Mouse (Mus musculus): ENCODE results near the gene Washc1.
A peak's percentile ranks its signal among the peaks of the same experiment; 100 is the strongest.
"Not testable (repeated sequence)": the region's sequence is repeated elsewhere in the genome, so short reads cannot be mapped to it uniquely, and the experiment has no call there.

Gene Washc1

GRCm38 (mm10) chr17:66111402-66111959 lies at the start of gene Washc1:
Washc1 (plus strand) TSS chr17:66111545.
- DNase-seq: peak; percentile 89 to 90

- DNase-seq: no peak
Observed at GRCm38 (mm10) chr17:66065115-66065514, 46.2 kb upstream of the Washc1 start.

GRCm38 (mm10) chr17:66069036-66069435 lies 42.3 kb upstream of the Washc1 start:
- DNase-seq: not testable (repeated sequence)

DNA sequence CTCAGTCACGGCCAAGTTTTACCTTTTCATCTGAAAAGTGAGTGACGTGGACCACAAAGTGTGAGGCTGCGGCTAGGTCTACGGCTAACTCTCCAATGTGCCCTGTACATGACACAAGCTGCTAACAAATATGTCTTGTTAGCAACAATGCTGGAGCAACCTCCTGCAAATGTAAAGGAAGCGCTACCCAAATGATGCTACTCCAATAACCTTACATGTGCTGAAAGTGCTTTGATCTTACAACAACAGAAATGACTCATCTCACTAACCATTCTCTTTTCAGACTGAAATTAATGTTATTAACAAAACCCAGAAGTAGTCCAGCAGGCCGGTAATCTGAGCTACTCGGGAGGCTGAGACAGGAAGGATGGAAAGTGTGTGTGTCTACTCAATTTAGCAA lies 37.4 kb upstream of the Washc1 start:
- no peak for DNase-seq

- peak in 1 of 2 experiments; percentile 26 for DNase-seq
Observed at GRCm38 (mm10) chr17:66075827-66076173, 35.5 kb upstream of the Washc1 start.

DNA sequence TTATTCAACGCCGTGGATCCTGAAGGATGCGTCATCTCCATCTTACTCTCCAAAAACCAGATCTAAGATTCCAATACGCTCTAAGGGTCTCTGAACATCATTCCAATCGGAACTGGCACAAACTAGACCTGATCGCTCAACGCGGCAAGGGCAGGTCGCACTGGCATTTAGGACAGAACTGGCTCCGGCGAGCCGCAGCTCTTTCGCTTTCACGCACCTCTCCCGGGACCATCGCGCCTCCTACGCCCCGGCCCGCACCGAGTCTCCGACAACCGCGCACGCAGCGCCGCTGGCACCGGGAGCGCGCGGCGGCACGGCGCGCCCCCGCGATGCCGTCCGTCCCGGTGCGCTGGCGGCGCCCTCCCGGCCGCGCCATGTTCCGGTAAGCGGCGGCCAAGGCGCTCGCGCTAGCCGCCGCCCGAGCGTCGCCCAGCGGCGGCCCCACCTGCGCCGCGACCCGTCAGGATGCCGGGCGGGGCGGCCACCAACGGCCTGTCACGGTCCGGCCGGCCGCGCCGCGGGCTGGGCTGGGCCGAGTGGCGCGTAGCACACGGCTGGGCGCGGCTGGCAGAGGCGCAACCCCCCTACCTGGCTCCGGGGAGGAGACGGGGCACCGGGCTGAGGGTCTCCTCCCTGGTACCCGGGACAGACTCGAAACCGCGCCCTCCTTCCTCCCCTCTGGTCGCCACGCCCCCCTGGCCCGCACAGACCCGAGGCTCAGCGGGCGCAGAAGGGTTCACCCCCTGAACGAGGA lies 35.0 kb upstream of the Washc1 start:
- peak; percentile 56 to 62 for DNase-seq

DNA sequence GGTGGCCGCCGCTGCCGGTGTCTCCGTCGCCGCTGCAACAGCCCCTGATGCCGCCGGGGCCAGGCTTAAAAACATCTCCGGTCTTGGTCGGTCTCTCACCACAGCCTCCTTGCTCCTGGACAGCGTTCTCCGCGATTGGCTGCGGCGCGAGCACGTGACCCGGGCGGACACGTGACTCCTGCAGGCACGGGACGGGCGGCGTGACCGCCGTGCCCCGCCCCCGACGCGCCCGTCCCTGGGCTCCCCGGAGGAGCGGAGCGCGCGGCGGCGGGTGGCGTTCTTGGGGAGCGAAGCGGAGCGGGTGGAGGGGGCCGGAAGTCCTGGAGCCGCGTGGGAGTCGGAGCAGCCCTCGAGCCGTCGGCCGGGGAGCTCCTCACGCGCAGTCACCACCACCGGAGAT lies 34.4 kb upstream of the Washc1 start, which contains the start of gene Ankrd12:
Gene Ankrd12 (minus strand): TSS at position 156 of the 400 bp plus-strand sequence.
- DNase-seq: peak; percentile 95 to 96

- DNase-seq: no peak
Observed at GRCm38 (mm10) chr17:66077437-66077850, 33.9 kb upstream of the Washc1 start.

DNA sequence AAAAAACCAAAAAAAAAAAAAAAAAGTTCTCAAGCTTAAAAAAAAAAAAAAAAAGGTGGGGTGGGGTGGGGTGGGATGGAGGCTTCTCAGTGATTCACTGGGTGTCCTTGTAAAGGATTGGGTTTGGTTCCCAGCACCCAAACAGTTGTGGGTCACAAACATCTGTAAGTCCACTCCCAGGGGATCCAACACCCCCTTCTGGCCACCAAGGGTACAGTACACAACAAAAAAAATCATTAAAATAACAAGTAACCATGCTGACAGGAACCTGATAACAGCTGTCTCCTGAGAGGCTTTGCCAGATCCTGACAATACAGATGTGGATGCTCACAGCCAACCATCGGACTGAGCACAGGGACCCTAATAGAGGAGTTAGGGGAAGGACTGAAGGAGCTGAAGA lies 26.9 kb upstream of the Washc1 start:
- DNase-seq: no peak

- DNase-seq: no peak
Observed at GRCm38 (mm10) chr17:66085038-66085437, 26.3 kb upstream of the Washc1 start.

DNA sequence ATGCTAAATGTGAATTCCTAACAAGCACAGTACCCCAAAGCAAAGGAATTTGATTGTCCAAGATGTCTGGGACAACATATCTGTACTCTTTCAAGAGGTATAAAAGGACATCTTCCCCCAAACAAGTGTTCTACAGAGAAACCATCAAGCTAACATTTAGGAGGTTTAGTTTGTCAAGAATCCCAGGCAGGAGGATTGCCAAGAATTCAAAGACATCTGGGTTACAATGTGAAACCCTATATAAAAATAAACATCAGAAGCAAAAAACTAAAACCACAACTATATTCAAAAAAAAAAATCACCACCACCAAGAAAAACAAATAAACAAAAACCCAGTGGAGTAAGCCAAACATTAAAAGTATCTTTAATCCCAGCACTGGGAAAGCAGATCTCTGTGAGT lies 21.1 kb upstream of the Washc1 start:
- no peak for DNase-seq

DNA sequence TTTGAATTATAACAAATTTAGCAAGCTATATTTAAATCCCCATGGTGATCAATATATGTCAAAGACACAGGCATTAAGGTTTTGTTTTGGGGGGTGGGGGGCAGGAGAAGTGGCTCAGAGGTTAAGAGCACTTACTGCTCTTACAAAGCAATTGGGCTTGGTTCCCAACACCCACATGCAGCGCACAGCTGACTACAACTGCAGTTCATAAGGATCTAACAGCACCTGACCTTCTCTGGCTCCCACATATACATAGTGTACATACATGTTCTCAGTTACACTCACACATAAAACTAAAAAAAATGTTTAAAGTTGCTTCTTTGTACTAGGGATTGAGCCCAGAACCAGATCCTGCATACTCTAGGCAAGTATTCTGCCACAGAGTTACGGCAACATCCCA lies 20.0 kb upstream of the Washc1 start:
- no peak for DNase-seq

DNA sequence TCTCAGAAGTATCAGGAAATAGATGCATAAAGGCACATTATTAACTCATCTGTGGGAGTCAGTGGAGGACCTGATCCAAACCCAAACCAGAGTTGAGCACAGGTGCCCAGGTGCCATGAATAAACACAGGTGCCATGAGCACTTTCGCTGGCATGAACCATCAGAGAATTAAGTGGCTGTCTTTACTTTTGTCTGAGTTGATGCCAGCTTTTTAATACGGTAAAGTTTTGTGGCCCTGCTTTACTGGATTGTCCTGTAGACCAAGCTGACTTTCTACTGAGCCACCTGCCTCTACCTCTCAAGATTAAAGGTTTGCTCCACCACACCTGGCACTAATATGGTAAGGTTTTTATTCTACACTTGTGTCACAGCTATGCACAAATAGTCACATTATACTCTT lies 19.3 kb upstream of the Washc1 start:
- DNase-seq: no peak

GRCm38 (mm10) chr17:66092664-66093063 lies 18.7 kb upstream of the Washc1 start:
- DNase-seq: no peak

- DNase-seq: peak in 1 of 2 experiments; percentile 11
Observed at GRCm38 (mm10) chr17:66100566-66101379, 10.6 kb upstream of the Washc1 start.

- DNase-seq: peak; percentile 92
Observed at GRCm38 (mm10) chr17:66101380-66102330, 9.7 kb upstream of the Washc1 start, which contains the start of gene Ndufv2. Ndufv2 (minus strand) TSS chr17:66101559.

GRCm38 (mm10) chr17:66104076-66104475 lies 7.3 kb upstream of the Washc1 start:
- DNase-seq: no peak

DNA sequence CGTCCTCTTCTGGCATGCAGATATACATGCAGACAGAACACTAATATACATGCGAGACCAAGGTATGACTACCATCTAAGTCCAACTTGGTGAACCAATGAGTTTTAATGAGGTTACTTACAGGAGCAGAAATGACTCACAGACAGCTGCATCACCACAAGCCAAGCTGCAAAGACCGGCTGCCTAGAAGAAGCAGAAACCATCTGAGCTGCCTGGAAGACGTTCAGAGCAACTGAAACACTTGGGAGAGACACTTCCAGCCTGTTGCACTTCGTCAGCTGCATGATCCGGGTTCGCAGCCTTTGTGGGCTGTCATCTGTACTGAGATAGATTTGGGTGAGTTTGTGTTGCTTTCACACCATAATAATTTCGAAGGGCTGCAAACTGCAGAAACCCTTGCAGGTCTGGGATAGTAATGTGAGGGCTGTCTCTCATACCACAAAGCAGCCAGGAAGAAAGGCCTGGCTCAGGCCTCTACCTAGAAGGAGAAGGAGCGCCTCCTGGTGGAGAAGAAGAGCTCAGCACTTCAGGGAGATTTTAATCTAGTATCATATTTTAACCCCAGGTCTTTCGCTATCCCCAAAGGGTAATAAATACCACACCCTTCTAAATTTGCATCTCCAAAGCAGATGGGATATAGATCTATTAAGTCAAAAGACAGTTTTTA lies 4.6 kb upstream of the Washc1 start:
- peak; percentile 79 to 81 for DNase-seq

- DNase-seq: no peak
Observed at GRCm38 (mm10) chr17:66107466-66107865, 3.9 kb upstream of the Washc1 start.

DNA sequence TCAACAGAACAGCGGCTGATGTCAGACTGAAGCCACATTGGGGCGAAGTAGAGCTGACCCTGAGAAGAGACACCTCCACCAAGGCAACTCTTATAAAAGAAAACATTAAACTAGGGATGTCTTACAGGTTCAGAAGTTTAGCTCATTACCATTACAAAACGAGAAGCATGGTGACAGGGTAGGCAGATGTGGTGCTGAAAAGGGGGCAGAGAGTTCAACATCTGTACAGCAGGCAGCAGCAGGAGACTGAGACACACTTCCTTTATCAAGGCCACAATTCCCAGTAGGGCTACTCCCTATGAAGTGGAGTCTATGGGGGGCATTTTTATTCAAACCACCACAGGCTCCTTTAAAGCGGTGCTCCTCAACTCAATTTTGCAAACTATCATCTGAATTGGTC lies 3.1 kb upstream of the Washc1 start:
- no peak for DNase-seq

DNA sequence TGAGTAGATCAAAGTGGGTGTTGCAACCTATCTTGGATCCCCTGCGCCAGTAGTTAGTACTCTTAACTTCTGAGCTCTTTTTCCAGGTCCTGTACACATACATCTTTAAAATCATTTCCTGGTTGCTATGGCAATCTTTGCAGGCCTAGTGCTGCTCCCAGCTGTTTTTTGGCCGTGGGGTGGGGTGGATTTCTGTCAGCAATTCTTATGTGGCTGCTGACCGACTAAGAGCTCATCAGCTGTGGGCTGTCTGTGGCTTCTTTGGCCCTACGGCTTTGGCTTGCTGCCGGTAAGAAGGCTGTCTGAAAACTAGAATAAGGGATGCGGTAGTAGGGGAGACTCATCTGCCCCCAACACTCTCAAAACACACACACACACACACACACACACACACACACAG lies 599 bp upstream of the Washc1 start:
- DNase-seq: peak; percentile 17 to 19

DNA sequence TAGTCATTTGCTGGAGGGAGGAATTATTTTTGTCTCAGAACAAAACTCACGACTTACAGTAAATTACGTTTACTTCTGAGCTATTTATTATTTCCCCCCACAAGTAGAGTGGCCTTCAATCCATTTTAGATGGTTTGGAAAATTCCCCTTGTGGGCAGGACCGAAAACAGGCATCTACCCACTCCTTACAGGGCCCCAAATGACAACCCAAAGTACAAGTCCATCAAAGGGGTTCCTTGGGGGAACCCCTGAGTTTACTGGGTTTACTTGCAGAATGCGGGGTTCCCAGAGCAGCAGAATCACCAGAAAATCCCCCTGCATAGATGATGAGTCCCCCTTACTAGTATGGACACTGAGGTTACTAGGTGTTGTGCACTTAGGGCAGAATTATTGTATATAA lies 821 bp downstream of the Washc1 start:
- no peak for DNase-seq

Measured in B cell, adult 2 months (primary cell).